8 mouse cellular contexts compared by ENCODE assay signal in genomic region chr3:69756499-69756898, GRCm38 (mm10). TPM values are rescaled to one million over a fixed set of nuclear protein-coding genes. Genes with fewer than 3 reads are reported as not detected.
A peak's percentile ranks its signal among the peaks of the same experiment; 100 is the strongest.
DNase-seq lines count a peak whose midpoint lies in the region; ATAC-seq and TF ChIP-seq lines count a peak whose summit lies in the region.

No protein-coding gene starts in this region.

- 31% methylated on average over 7 of the region's 7 CpGs for WGBS in limb, embryonic 14.5 days

- no peaks in the 10 kb centered on the region for H3K4me1 ChIP-seq in limb, embryonic 14.5 days (ENCODE audit: control insufficient read depth, insufficient read depth, low read length)

- H3K36me3 ChIP-seq in limb, embryonic 14.5 days (ENCODE audit: control insufficient read depth, insufficient read depth, low read length): peaks cover 59% of the 10 kb centered on the region

- no peaks in the 10 kb centered on the region for H3K27me3 ChIP-seq in limb, embryonic 14.5 days (ENCODE audit: control insufficient read depth, insufficient read depth, low read length)

- H3K27ac ChIP-seq in limb, embryonic 14.5 days (replicated peaks; ENCODE audit: low read depth, low read length): no peak overlapping the region

- no peak overlapping the region for H3K9ac ChIP-seq in limb, embryonic 14.5 days (ENCODE audit: low read depth, low read length, severe bottlenecking)

- TF ChIP-seq POLR2A in limb, embryonic 14.5 days (IDR thresholded peaks at IDR 0.05; ENCODE audit: borderline replicate concordance, extremely low read depth, insufficient read depth, insufficient read length): no peak

- DNase-seq in T-cell, adult 2 months (ENCODE audit: low spot score): peak; percentile 29
- DNase-seq in cerebellum, postnatal 10 days: peak; percentile 89 to 95
- peak; percentile 39 for DNase-seq in gastrocnemius, postnatal 10 days
- DNase-seq in kidney, adult 8-10 months: peak; percentile 28 to 48
- peak; percentile 90 for DNase-seq in limb, embryonic 14.5 days (ENCODE audit: low spot score)
- peak; percentile 64 for DNase-seq in naive thymus-derived CD4-positive, alpha-beta T cell, adult 2 months (ENCODE audit: low read depth)
- peak; percentile 62 for DNase-seq in thymus, postnatal 0 days (ENCODE audit: low spot score)

- no peaks in the 10 kb centered on the region for H3K9me3 ChIP-seq in limb, embryonic 14.5 days (ENCODE audit: control insufficient read depth, low read length)

- peak; percentile 78 for ATAC-seq in CD4-positive, CD25-positive, alpha-beta regulatory T cell, adult 4 months
- ATAC-seq in limb, embryonic 14.5 days (ENCODE audit: low FRiP score, low read depth): no peak

- H3K4me2 ChIP-seq in limb, embryonic 14.5 days (replicated peaks; ENCODE audit: low read depth, low read length, severe bottlenecking): no peak overlapping the region

- H3K4me3 ChIP-seq in limb, embryonic 14.5 days (replicated peaks; ENCODE audit: low read length): no peak overlapping the region

RNA-seq across cellular contexts. Expression of gene Nmd3, which starts 34.7 kb away (rescaled TPM):
- polyA plus RNA-seq in CD4-positive, CD25-positive, alpha-beta regulatory T cell, adult 4 months (2017; shearing (Covaris generic)): 100 to 1,000 TPM; 138 to 139 TPM
- 10 to 100 TPM; 30.5 to 36.4 TPM for total RNA-seq in gastrocnemius, postnatal 10 days (2021)
- 46.5 and 57.5 TPM in 2 replicates for polyA plus RNA-seq in limb, embryonic 14.5 days (2012; rRNA removed)
- polyA plus RNA-seq in limb, embryonic 14.5 days (2014; fragmentation: Nextera tagmentation; extraction: Ambion mirVana): 127 and 133 TPM in 2 replicates
- polyA plus RNA-seq in thymus, postnatal 0 days (2015; fragmentation: Nextera tagmentation; extraction: Ambion mirVana): 160 and 167 TPM in 2 replicates

Comparison
In these comparisons a context has a peak if more than half of its experiments do, and no peak if none do; other contexts are left out.
1. DNase-seq: peak in every context shown above with its lines; median percentile 92 in cerebellum, postnatal 10 days; 90 in limb, embryonic 14.5 days; 64 in naive thymus-derived CD4-positive, alpha-beta T cell, adult 2 months; 62 in thymus, postnatal 0 days; 39 in gastrocnemius, postnatal 10 days; 38 in kidney, adult 8-10 months; 29 in T-cell, adult 2 months.